Mouse (Mus musculus): ENCODE measurements around the gene Fam214a. TPM values are rescaled to one million over a fixed set of nuclear protein-coding genes. Genes with fewer than 3 reads are reported as not detected.

Gene Fam214a
- polyA plus RNA-seq, 1 experiment, result 4.0 TPM

GRCm38 (mm10) chr9:74930653-74931052 is 22.0 kb upstream of the Fam214a start:
- no peak for TF ChIP-seq GATA1 (IDR thresholded peaks at IDR 0.05; ENCODE audit: low read length)

- no peak for TF ChIP-seq GATA1 (IDR thresholded peaks at IDR 0.05; ENCODE audit: low read length)
These were observed 17.4 kb upstream of the Fam214a start for GRCm38 (mm10) chr9:74935289-74935688.

DNA sequence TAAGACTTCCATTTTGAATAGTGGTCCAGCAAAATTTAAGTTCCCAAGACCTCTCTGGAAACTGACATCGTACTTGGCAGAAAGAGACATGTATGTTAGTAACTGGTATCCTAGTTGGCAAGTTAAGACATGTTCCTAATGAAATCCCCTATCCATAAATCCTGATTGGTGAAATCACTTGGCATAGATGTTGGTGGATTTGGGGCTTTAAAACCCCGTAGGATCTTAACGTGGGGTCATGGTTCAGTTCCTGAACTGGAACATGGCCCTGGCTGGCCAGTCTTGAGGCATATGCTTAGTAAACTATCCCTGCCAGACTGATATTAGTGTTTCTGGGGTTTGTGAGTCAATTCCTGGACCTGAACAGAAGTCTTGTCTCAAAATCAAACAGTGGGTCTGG is 14.9 kb upstream of the Fam214a start:
- no peak for TF ChIP-seq GATA1 (IDR thresholded peaks at IDR 0.05; ENCODE audit: low read length)

DNA sequence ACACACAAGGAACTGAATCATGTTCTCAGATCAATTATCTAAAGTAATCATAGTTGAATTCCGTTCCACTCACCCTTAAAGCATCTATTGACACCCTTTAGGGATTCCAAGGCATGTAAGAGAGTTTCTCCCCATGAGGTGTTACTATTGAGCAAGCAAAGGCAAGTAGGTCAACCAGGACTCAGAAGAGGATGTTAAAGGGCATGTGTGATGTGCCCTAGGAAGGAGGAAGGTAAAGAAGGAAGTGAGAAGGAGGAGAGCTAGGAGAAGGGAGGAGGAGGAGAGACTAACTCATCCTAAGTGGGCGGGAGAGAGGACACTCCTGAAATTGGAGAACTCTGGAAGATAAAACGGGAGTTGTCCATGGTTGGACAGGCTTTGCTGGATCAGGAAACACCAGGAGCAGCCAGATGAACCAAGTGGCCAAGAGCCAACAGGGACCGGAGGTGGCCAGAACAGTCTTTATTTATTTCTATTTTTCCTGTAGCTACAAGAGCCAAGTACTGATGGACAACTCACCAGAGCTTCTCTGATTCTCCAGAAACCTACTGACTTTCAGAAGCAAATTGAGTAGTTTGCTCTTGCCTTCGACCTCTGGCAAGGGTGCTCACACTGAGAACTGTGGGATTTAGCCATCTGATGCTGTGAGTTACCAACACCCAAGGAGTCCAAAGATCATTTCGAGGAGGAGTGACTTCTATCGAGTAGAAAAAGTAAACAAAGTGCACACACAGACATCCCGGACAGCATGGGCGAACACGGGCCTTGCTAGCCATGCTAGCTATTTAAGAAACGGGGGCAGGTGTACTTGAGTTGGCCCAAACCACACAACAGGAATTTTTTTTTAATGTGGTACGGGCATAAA is 13.8 kb upstream of the Fam214a start:
- no peak for TF ChIP-seq GATA1 (IDR thresholded peaks at IDR 0.05; ENCODE audit: low read length)

DNA sequence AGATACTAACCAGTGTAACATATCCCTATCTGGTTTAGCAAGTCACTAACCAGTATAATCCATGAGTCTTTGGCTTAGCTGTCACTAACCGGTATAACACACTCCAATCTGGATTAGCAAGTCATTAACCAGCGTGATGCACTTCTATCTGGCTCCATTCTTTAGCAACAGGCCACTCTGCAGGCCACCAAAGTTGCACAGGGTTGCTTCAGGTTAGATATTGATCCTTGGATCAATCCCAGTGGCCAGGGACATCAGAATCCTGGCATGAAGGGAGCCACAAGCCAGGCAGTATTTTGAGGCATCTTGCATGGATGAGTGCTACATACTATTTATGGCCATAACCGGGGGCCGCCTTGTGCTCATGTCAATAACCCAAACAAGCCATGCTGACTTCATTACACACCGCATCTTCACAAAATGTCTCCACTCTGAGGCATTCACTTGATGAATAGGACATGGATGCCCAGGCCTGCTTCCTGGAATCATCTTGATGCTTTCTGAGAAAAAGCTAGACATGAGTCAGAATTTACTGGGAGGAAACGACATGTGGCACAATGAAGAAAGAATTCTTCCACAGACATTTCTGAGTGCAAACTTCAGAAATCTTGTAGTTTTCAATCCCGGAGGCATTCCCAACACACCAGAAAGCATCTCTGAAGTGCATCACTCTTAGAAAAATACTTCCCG is 5.8 kb upstream of the Fam214a start:
- TF ChIP-seq GATA1 (IDR thresholded peaks at IDR 0.05; ENCODE audit: low read length), result no peak

- TF ChIP-seq GATA1 (IDR thresholded peaks at IDR 0.05; ENCODE audit: low read length), result no peak
These were observed 1.2 kb upstream of the Fam214a start for GRCm38 (mm10) chr9:74951491-74951890.

DNA sequence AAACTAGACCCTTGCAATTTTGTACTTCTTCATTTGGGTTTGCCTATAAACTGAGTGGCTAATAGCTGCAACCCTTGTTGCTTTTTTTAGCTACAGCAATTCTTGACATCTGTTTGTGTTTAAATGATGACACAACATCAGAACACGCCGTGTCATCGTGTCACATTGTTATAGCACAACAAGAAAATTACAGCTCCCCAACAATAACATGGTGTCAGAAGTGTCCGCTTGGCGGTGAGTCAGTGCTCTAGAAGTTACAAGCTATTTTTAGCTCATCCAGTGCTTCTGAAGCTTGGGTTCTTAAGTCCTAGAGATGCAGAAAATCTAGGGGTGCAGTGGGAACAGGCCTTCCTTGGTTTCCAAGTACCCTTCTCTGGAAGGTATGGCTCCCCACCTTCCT is 578 bp upstream of the Fam214a start:
- TF ChIP-seq GATA1 (IDR thresholded peaks at IDR 0.05; ENCODE audit: low read length), result no peak

- no peak for TF ChIP-seq GATA1 (IDR thresholded peaks at IDR 0.05; ENCODE audit: low read length)
These were observed 728 bp downstream of the Fam214a start for GRCm38 (mm10) chr9:74953265-74953958.

DNA sequence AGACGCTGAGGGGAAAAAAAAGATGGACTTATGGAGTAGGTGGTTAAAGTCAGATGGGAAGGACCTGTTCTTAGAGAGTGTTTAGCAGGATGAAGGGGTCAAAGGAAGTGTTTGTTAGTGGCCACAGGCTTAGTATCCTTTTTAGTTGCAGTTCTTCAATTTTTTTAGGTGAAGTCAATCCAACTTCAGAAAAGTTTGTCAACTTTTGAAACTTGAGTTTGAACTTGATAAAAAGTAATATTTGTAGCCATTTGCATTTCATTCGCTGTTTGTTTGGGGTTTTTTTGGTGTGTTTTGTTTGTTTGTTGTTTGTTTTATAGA is 1.2 kb downstream of the Fam214a start:
- TF ChIP-seq GATA1 (IDR thresholded peaks at IDR 0.05; ENCODE audit: low read length), result no peak

DNA sequence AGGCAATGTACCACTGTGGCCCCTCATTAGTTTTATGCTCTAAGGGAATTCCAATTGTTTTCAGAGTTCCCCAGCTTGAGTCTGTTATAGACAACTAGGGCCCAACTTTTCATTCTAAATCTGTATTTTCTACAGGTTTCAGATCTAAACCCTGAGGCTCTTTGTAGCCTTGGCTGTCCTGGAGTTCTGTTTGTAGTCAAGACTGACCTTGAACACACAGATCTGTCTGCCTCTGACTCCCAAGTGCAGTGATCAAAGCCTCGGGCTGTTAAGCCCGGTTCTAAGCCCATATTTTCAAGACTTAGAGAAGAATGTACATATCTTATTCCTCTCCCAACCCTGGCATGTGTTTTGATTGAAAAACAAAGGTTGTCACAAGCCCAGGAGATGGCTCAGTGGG is 1.7 kb downstream of the Fam214a start:
- no peak for TF ChIP-seq GATA1 (IDR thresholded peaks at IDR 0.05; ENCODE audit: low read length)

DNA sequence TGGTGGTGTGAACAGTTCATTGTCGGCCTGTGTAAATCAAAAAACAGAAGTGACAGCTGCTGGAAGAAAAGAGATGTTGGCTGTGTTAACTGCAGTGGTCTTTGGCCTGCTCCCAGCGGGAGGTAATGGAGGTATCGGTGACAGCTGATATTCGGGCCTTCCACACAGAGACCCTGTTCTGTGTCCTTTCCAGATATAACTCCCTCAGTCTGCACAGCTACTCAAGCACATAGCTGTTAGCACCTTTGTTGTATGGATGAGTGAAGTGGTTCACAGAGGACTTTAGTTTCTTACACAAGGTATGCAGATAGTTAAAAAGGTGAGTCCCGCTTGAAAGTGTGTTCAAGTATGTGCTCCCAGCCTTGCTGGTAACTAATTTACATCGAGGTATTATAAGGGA is 7.9 kb downstream of the Fam214a start:
- TF ChIP-seq GATA1 (IDR thresholded peaks at IDR 0.05; ENCODE audit: low read length), result no peak

- no peak for TF ChIP-seq GATA1 (IDR thresholded peaks at IDR 0.05; ENCODE audit: low read length)
These were observed 8.4 kb downstream of the Fam214a start for GRCm38 (mm10) chr9:74961073-74961575.

GRCm38 (mm10) chr9:74963953-74964352 is 11.3 kb downstream of the Fam214a start:
- no peak for TF ChIP-seq GATA1 (IDR thresholded peaks at IDR 0.05; ENCODE audit: low read length)

DNA sequence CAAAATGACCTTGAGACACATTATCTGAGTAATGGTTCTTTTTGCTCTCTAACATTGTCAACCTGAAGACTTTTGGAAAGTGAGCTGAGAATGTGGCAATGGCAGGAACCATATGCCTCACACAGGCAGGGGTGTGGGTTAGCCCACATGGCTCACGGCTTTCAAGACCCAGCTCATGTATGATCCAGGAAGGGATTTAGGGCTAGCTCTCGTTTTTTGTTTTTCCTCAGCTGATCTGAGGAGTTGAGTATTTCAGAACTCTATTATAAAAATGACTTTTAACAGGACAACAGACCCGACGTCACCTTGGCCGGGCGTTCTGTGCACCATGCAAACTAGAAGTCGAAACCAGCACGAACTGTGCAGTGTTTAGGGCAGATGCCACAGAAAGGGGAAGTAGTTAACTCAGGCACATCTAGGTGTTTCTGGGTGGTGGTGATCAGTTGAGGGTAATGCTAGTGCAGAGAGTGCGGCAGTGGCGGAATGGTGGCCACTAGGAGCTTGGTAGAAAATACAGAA is 12.2 kb downstream of the Fam214a start:
- TF ChIP-seq GATA1 (IDR thresholded peaks at IDR 0.05; ENCODE audit: low read length), result no peak

- TF ChIP-seq GATA1 (IDR thresholded peaks at IDR 0.05; ENCODE audit: low read length), result no peak
These were observed 13.5 kb downstream of the Fam214a start for GRCm38 (mm10) chr9:74966200-74966599.
